Mouse (Mus musculus) heart, adult 2 months (tissue): ENCODE data around the gene 4931409K22Rik. TPM values are rescaled to one million over a fixed set of nuclear protein-coding genes. Genes with fewer than 3 reads are reported as not detected.
"Not testable (repeated sequence)": the region's sequence is repeated elsewhere in the genome, so short reads cannot be mapped to it uniquely, and the experiment has no call there.

Experiments used
- DNase-seq, 2 experiments: peaks; one replicate each; pipeline ENCODE4 v3.0.0; 2021
- H3K27ac ChIP-seq: fragments of 200-600 bp; 2 replicates; pipeline ENCODE4 v1.8.1; 2022
- H3K27me3 ChIP-seq: fragments of 200-500 bp; 2 replicates; pipeline ENCODE4 v1.6.1; 2012; ENCODE audit warnings: mild to moderate bottlenecking, low read length, inconsistent platforms, mixed read lengths; ENCODE audit not compliant: control insufficient read depth, insufficient read depth
- H3K36me3 ChIP-seq: fragments of 200-500 bp; 2 replicates; pipeline ENCODE4 v1.6.1; 2012; ENCODE audit warnings: low read length, inconsistent platforms; ENCODE audit not compliant: control insufficient read depth, insufficient read depth
- H3K4me1 ChIP-seq: fragments of 200-500 bp; 2 replicates; pipeline ENCODE4 v1.6.1; 2011; ENCODE audit warnings: low read length; ENCODE audit not compliant: control insufficient read depth, insufficient read depth
- H3K4me3 ChIP-seq: fragments of 200-600 bp; 2 replicates; pipeline ENCODE4 v1.8.1; 2022
- H3K79me2 ChIP-seq: fragments of 200-500 bp; replicated peaks from 2 replicates; pipeline ENCODE4 v1.6.1; 2012; ENCODE audit warnings: mild to moderate bottlenecking, inconsistent platforms, low read length, moderate library complexity, mixed read lengths; ENCODE audit not compliant: control insufficient read depth, insufficient read depth
- H3K9ac ChIP-seq: fragments of 200-500 bp; 2 replicates; pipeline ENCODE4 v1.6.1; 2012; ENCODE audit warnings: low read depth, mild to moderate bottlenecking, control low read depth, inconsistent platforms, low read length, mixed read lengths
- CTCF ChIP-seq: fragments of 200-600 bp; IDR thresholded peaks from 2 replicates; pipeline ENCODE4 v1.8.1; 2022; ENCODE audit warnings: antibody characterized with exemption, mild to moderate bottlenecking, moderate library complexity
- EP300 ChIP-seq: fragments of 200-500 bp; IDR thresholded peaks from 2 replicates; pipeline ENCODE4 v1.6.1; 2011; ENCODE audit warnings: low read depth, low read length, control low read depth; ENCODE audit not compliant: insufficient read depth
- POLR2A ChIP-seq: fragments of 200-500 bp; IDR thresholded peaks from 2 replicates; pipeline ENCODE4 v1.6.1; 2011; ENCODE audit warnings: mild to moderate bottlenecking, low read depth, low read length, control low read depth; ENCODE audit not compliant: insufficient read depth
- WGBS: fragments of 180-500 bp; shearing (Covaris S2); methylation state at CpG from one replicate; pipeline ENCODE4 v1.1.7; 2018; 5-methylcytosine and 5-hydroxymethylcytosine counted together
- intact Hi-C: fragments of 180-260 bp; cut with DNase I; formaldehyde crosslinking; loops from one replicate; pipeline ENCODE4 v1.15.1; 2025
- polyA plus RNA-seq: library from polyadenylated mRNA; depleted of rRNA; stranded (reverse); fragments of >200 nt; gene quantifications from 2 replicates; pipeline ENCODE4 v1.2.3, GENCODE M21; 2012
- total RNA-seq, 2 experiments: library from RNA; stranded (reverse); gene quantifications; 2 replicates each; pipeline ENCODE4 v1.2.3; 2021

4931409K22Rik gene
- total and polyA plus RNA-seq, 3 experiments, result 0.06 TPM; not detected in 2

GRCm38 (mm10) chr5:24586106-24586505 is 29.5 kb upstream of the 4931409K22Rik start:
- Histone ChIP-seq H3K79me2 (no peaks in the 10 kb centered on the region), H3K27ac (peak overlapping the region; percentile 75), H3K9ac (peak overlapping the region; percentile 84), H3K4me3 (peak overlapping the region; percentile 66), H3K36me3 (no peaks in the 10 kb centered on the region), H3K4me1 (peaks cover 3% of the 10 kb centered on the region), H3K27me3 (no peaks in the 10 kb centered on the region)
- DNase-seq, result no peak
- intact Hi-C loops, result loop anchor here (1.0 kb wide), 1 partner anchor 9 kb away; the partner anchor contains the start of gene Abcf2
- no peak for TF ChIP-seq CTCF
- TF ChIP-seq EP300, result no peak
- no peak for TF ChIP-seq POLR2A
- WGBS, result 9% methylated on average over 8 of the region's 8 CpGs

GRCm38 (mm10) chr5:24578109-24578963 is 21.7 kb upstream of the 4931409K22Rik start:
- 0 out of 2 replicates have a peak, but pooled peaks have one; percentile 9 for TF ChIP-seq CTCF
- no peak for TF ChIP-seq EP300
- H3K4me1 ChIP-seq, result peaks cover 4% of the 10 kb centered on the region
- peak overlapping the region; percentile 88 for H3K27ac ChIP-seq
- no peak for DNase-seq
- peak overlapping the region; percentile 73; the same call in 1 of the 2 replicates for H3K9ac ChIP-seq
- 35% methylated on average over 6 of the region's 6 CpGs for WGBS
- H3K4me3 ChIP-seq, result peak overlapping the region; percentile 60
- no peaks in the 10 kb centered on the region for H3K36me3 ChIP-seq
- no peaks in the 10 kb centered on the region for H3K27me3 ChIP-seq
- H3K79me2 ChIP-seq, result 0 out of 2 replicates have a peak, but pooled peaks cover 2% of the 10 kb centered on the region
- intact Hi-C loops, result loop anchor here (5.0 kb wide), 2 partner anchors 36 to 156 kb away; partner anchors contain the start of genes Asb10, Cdk5 and Slc4a2

GRCm38 (mm10) chr5:24577183-24577929 is 20.7 kb upstream of the 4931409K22Rik start, which contains the start of gene Abcf2:
Gene Abcf2 (minus strand): TSS chr5:24577467.
- peak within 1 kb of the TSS; percentile 86 for H3K4me3 ChIP-seq
- 0 out of 2 replicates have a peak, but pooled peaks cover 2% of the 10 kb centered on the region for H3K79me2 ChIP-seq
- no peaks in the 10 kb centered on the region for H3K27me3 ChIP-seq
- peak within 1 kb of the TSS; percentile 73 for H3K9ac ChIP-seq
- H3K4me1 ChIP-seq, result peaks cover 4% of the 10 kb centered on the region
- no peaks in the 10 kb centered on the region for H3K36me3 ChIP-seq
- WGBS, result under 1% methylated on average over 48 of the region's 48 CpGs
- DNase-seq, result peak; percentile 100
- TF ChIP-seq POLR2A (peak; percentile 98), CTCF (peak; percentile 29), EP300 (peak; percentile 63; the same call in 1 of the 2 replicates)
- H3K27ac ChIP-seq, result peak within 1 kb of the TSS; percentile 88
- intact Hi-C loops, result loop anchor here (1.0 to 5.0 kb wide), 4 partner anchors 9 to 155 kb away; partner anchors contain the start of genes Asb10, Cdk5, Chpf2 and Slc4a2

DNA sequence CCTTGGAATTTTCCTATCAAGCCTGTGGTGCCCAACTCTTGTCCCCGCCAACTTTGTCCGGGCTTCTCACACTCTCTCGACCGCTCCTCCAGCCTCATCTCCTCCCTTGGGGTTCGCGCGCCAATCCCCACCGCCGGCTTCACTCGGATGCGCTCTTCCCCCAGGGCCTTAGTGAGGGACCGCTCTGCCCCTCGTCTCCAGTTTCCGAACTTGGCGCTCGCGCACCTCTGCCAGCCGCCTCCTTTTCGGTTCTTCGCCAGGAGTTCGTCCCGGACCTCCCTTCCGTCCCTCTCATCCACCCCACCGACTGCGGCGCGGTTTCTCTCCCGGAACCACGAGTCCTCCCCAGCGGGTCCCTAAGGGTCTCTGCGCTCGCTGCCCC is 20.2 kb upstream of the 4931409K22Rik start:
- peak overlapping the region; percentile 86 for H3K4me3 ChIP-seq
- TF ChIP-seq POLR2A (no peak), CTCF (no peak), EP300 (no peak)
- intact Hi-C loops, result loop anchor here (1.0 to 5.0 kb wide), 4 partner anchors 10 to 154 kb away; partner anchors contain the start of genes Asb10, Cdk5, Chpf2 and Slc4a2
- peak overlapping the region; percentile 83 for H3K27ac ChIP-seq
- 1% methylated on average over 32 of the region's 32 CpGs for WGBS
- H3K36me3 ChIP-seq, result no peaks in the 10 kb centered on the region
- DNase-seq, result no peak
- H3K27me3 ChIP-seq, result no peaks in the 10 kb centered on the region
- peaks cover 4% of the 10 kb centered on the region for H3K4me1 ChIP-seq
- H3K79me2 ChIP-seq, result 0 out of 2 replicates have a peak, but pooled peaks cover 2% of the 10 kb centered on the region
- peak overlapping the region; percentile 47 for H3K9ac ChIP-seq

GRCm38 (mm10) chr5:24575948-24576347 is 19.3 kb upstream of the 4931409K22Rik start:
- Histone ChIP-seq H3K36me3 (no peaks in the 10 kb centered on the region), H3K27me3 (no peaks in the 10 kb centered on the region), H3K4me3 (no peak overlapping the region), H3K27ac (no peak overlapping the region), H3K4me1 (peaks cover 4% of the 10 kb centered on the region), H3K9ac (no peak overlapping the region), H3K79me2 (0 out of 2 replicates have a peak, but pooled peaks cover 2% of the 10 kb centered on the region)
- intact Hi-C loops, result loop anchor here (2.0 to 5.0 kb wide), 3 partner anchors 27 to 154 kb away; partner anchors contain the start of genes Asb10, Cdk5 and Slc4a2
- DNase-seq, result no peak
- 78% methylated on average over 1 of the region's 1 CpGs for WGBS
- no peak for TF ChIP-seq POLR2A
- no peak for TF ChIP-seq EP300
- TF ChIP-seq CTCF, result no peak

- H3K9ac ChIP-seq, H3K36me3 ChIP-seq, H3K27me3 ChIP-seq, intact Hi-C loops, H3K4me3 ChIP-seq, H3K79me2 ChIP-seq, H3K27ac ChIP-seq, H3K4me1 ChIP-seq, DNase-seq: not testable (repeated sequence)
- WGBS, result 94% methylated on average over 7 of the region's 7 CpGs
Measured at GRCm38 (mm10) chr5:24555335-24555734, 1.3 kb downstream of the 4931409K22Rik start.
